Mouse (Mus musculus): ENCODE results near the gene Prpf19.

Gene Prpf19

GRCm38 (mm10) chr19:10895016-10895528, at the start of gene Prpf19:
Gene Prpf19 (plus strand): TSS chr19:10895231.
- CTCF ChIA-PET = interaction anchor here (0.6 to 2.1 kb wide), 23 partner anchors 10 to 1903 kb away, joined by 3 to 14 read pairs (median 4); partner anchors contain the start of genes Ccdc86 (in 1 of the 4), Fads1 (in 1 of the 4) and Pga5 (in 1 of the 4)
- POLR2A ChIA-PET = interaction anchor here (0.5 to 4.2 kb wide), 77 partner anchors 9 to 1593 kb away, joined by 3 to 49 read pairs (median 4); partner anchors contain the start of genes Ccdc86 (in 2 of the 4), Ms4a10 (in 2 of the 4), Ptgdr2 (in 2 of the 4) and Sdhaf2 (in 2 of the 4)

GRCm38 (mm10) chr19:10845454-10845853, 49.6 kb upstream of the Prpf19 start:
- CTCF ChIA-PET = interaction anchor here in 1 of 4 experiments (0.5 kb wide), 1 partner anchor 973 kb away, joined by 3 read pairs; no protein-coding TSS in a partner anchor
- POLR2A ChIA-PET = interaction anchor here in 1 of 4 experiments (0.6 kb wide), 1 partner anchor 1060 kb away, joined by 3 read pairs; no protein-coding TSS in a partner anchor

GRCm38 (mm10) chr19:10846150-10846549, 48.9 kb upstream of the Prpf19 start:
- POLR2A ChIA-PET = interaction anchor here in 1 of 4 experiments (1.2 kb wide), 1 partner anchor 10 kb away, joined by 3 read pairs; no protein-coding TSS in a partner anchor
- CTCF ChIA-PET = no interaction called here

- ChIA-PET POLR2A (interaction anchor here in 2 of 4 experiments (0.7 to 1.2 kb wide), 2 partner anchors 12 to 213 kb away, joined by 3 read pairs; partner anchors contain the start of gene Vwce (in 1 of the 2)), CTCF (no interaction called here)
These were observed 47.5 kb upstream of the Prpf19 start for GRCm38 (mm10) chr19:10847311-10848087.

GRCm38 (mm10) chr19:10855422-10855821, 39.6 kb upstream of the Prpf19 start:
- ChIA-PET POLR2A (interaction anchor here in 1 of 4 experiments (0.7 to 1.4 kb wide), 3 partner anchors 15 to 65 kb away, joined by 3 to 4 read pairs (median 3); no protein-coding TSS in a partner anchor), CTCF (interaction anchor here in 2 of 4 experiments (0.6 to 0.7 kb wide), 2 partner anchors 103 to 1152 kb away, joined by 3 to 5 read pairs; no protein-coding TSS in a partner anchor)

GRCm38 (mm10) chr19:10856520-10856919, 38.5 kb upstream of the Prpf19 start:
- POLR2A ChIA-PET = interaction anchor here in 1 of 4 experiments (1.4 kb wide), 1 partner anchor 16 kb away, joined by 4 read pairs; no protein-coding TSS in a partner anchor
- CTCF ChIA-PET = interaction anchor here in 1 of 4 experiments (0.7 kb wide), 1 partner anchor 11 kb away, joined by 3 read pairs; no protein-coding TSS in a partner anchor

- ChIA-PET CTCF (interaction anchor here (0.6 to 1.4 kb wide), 8 partner anchors 22 to 503 kb away, joined by 3 to 4 read pairs (median 3); no protein-coding TSS in a partner anchor), POLR2A (interaction anchor here in 3 of 4 experiments (0.6 to 1.2 kb wide), 6 partner anchors 9 to 289 kb away, joined by 3 to 5 read pairs (median 3); partner anchors contain the start of genes Cyb561a3 (in 1 of the 3), Tmem132a (in 1 of the 3) and Tmem138 (in 1 of the 3))
These were observed 34.9 kb upstream of the Prpf19 start for GRCm38 (mm10) chr19:10860072-10860497.

GRCm38 (mm10) chr19:10866351-10866750, 28.7 kb upstream of the Prpf19 start:
- ChIA-PET CTCF (no interaction called here), POLR2A (interaction anchor here in 1 of 4 experiments (1.1 to 1.7 kb wide), 2 partner anchors 106 to 209 kb away, joined by 3 to 5 read pairs; no protein-coding TSS in a partner anchor)

- ChIA-PET POLR2A (interaction anchor here in 2 of 4 experiments (0.6 to 1.9 kb wide), 4 partner anchors 8 to 105 kb away, joined by 3 to 5 read pairs (median 4); no protein-coding TSS in a partner anchor), CTCF (interaction anchor here (0.6 to 1.4 kb wide), 7 partner anchors 11 to 1226 kb away, joined by 3 to 7 read pairs (median 4); partner anchors contain the start of gene Cd6 (in 1 of the 4))
These were observed 26.9 kb upstream of the Prpf19 start for GRCm38 (mm10) chr19:10867946-10868622.

GRCm38 (mm10) chr19:10868623-10869141, 26.3 kb upstream of the Prpf19 start:
- ChIA-PET CTCF (interaction anchor here in 3 of 4 experiments (0.6 to 1.4 kb wide), 6 partner anchors 10 to 1225 kb away, joined by 3 to 7 read pairs (median 4); partner anchors contain the start of gene Cd6 (in 1 of the 3)), POLR2A (interaction anchor here in 3 of 4 experiments (0.6 to 1.9 kb wide), 4 partner anchors 9 to 647 kb away, joined by 3 to 5 read pairs (median 4); partner anchors contain the start of gene Ms4a6b (in 1 of the 3))

GRCm38 (mm10) chr19:10869241-10869885, 25.7 kb upstream of the Prpf19 start:
- ChIA-PET CTCF (interaction anchor here in 2 of 4 experiments (0.7 to 1.4 kb wide), 4 partner anchors 9 to 349 kb away, joined by 3 to 7 read pairs (median 4); no protein-coding TSS in a partner anchor), POLR2A (interaction anchor here in 3 of 4 experiments (0.6 to 1.9 kb wide), 8 partner anchors 9 to 647 kb away, joined by 3 to 5 read pairs (median 4); partner anchors contain the start of genes Prpf19 (in 2 of the 3) and Ms4a6b (in 1 of the 3))

GRCm38 (mm10) chr19:10869886-10870527, 25.0 kb upstream of the Prpf19 start, which contains the start of gene Tmem132a:
Gene Tmem132a (minus strand): TSS chr19:10869940.
- POLR2A ChIA-PET = interaction anchor here in 2 of 4 experiments (0.6 to 1.9 kb wide), 6 partner anchors 8 to 32 kb away, joined by 3 to 5 read pairs (median 4); partner anchors contain the start of gene Prpf19 (in 2 of the 2)
- CTCF ChIA-PET = interaction anchor here in 2 of 4 experiments (0.7 to 1.2 kb wide), 2 partner anchors 51 to 350 kb away, joined by 3 to 4 read pairs; no protein-coding TSS in a partner anchor

- POLR2A ChIA-PET = interaction anchor here in 2 of 4 experiments (1.3 to 1.6 kb wide), 2 partner anchors 8 to 25 kb away, joined by 3 to 5 read pairs; partner anchors contain the start of gene Prpf19 (in 1 of the 2)
- CTCF ChIA-PET = interaction anchor here in 1 of 4 experiments (1.2 kb wide), 1 partner anchor 351 kb away, joined by 3 read pairs; no protein-coding TSS in a partner anchor
These were observed 24.4 kb upstream of the Prpf19 start for GRCm38 (mm10) chr19:10870676-10871075.

- ChIA-PET POLR2A (interaction anchor here in 2 of 4 experiments (0.8 to 1.3 kb wide), 2 partner anchors 10 to 157 kb away, joined by 3 read pairs; no protein-coding TSS in a partner anchor), CTCF (no interaction called here)
These were observed 23.6 kb upstream of the Prpf19 start for GRCm38 (mm10) chr19:10871328-10871961.

- ChIA-PET POLR2A (interaction anchor here in 3 of 4 experiments (0.6 to 1.0 kb wide), 6 partner anchors 8 to 1131 kb away, joined by 3 to 5 read pairs (median 3); partner anchors contain the start of genes Prpf19 (in 1 of the 3) and Tmem132a (in 1 of the 3)), CTCF (interaction anchor here in 2 of 4 experiments (0.5 to 1.3 kb wide), 4 partner anchors 10 to 760 kb away, joined by 3 to 7 read pairs (median 4); no protein-coding TSS in a partner anchor)
These were observed 16.7 kb upstream of the Prpf19 start for GRCm38 (mm10) chr19:10878201-10878837.

Measured in embryonic stem cell, embryonic (primary cell).